Mouse (Mus musculus): ENCODE measurements at regions not wholly inside any gene's neighbourhood (a gene's known extent, or its start where the extent isn't known, plus 50 kb on each side); places are given as distances from the start of the nearest gene placed in this dataset.

GRCm38 (mm10) chr6:7476907-7477306, 77.8 kb upstream of the Tac1 start:
- no peak for DNase-seq

DNA sequence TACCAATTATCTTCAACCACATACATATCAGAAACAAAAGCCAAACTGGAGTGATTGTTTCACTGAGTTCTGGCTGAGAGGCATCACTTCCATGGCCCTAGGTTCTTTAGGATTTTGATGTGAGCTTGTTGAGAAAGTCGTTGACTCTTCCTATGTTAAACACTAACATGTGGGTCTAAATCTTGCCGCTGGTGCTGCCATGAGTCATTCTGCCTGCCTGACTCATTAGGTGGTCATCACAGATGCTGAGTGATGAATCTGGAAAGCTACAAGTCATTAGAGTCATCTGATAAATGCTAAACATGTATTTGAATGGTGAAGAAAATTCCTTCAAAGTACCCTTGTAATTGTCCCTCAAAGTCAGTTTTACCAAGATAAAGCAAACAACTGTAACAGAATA, 60.4 kb upstream of the Tac1 start:
- DNase-seq: no peak

DNA sequence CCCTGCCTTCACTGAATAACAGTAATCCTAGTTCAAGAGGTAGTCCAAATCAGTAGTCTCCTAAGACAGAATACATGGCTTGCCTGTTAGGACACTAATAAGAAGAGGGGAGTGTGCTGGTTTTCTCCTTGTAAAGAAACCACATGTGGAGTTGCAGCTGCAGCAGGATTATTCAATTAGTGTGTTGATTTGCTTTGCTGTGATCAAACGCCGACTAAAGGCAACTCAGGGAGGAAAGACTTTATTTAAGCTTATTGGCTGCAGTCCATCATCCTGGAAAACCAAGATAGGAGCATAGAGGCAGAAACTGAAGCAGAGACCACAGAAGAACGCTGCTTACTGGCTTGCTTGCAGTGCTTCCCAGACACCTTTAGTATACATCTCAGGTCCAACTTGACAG, 57.9 kb upstream of the Tac1 start:
- no peak for DNase-seq

Measured in kidney, postnatal 10 days (tissue).